Mouse (Mus musculus) urinary bladder, postnatal 10 days (tissue): ENCODE data around the gene Cnga4.
"Not testable (repeated sequence)": the region's sequence is repeated elsewhere in the genome, so short reads cannot be mapped to it uniquely, and the experiment has no call there.

ENCODE experiments used
- DNase-seq: peaks from one replicate; pipeline ENCODE4 v3.0.0; 2022; ENCODE audit warnings: low spot score

Gene Cnga4

GRCm38 (mm10) chr7:105416529-105416928 is 12.2 kb downstream of the Cnga4 start:
- no peak for DNase-seq

GRCm38 (mm10) chr7:105418106-105418505 is 13.7 kb downstream of the Cnga4 start:
- DNase-seq: no peak

- DNase-seq: no peak
Observed at GRCm38 (mm10) chr7:105420903-105421302, 16.5 kb downstream of the Cnga4 start.

- DNase-seq: no peak
Observed at GRCm38 (mm10) chr7:105424368-105424767, 20.0 kb downstream of the Cnga4 start.

- no peak for DNase-seq
Observed at GRCm38 (mm10) chr7:105425424-105426043, 21.2 kb downstream of the Cnga4 start, which contains the start of gene Cckbr. Cckbr (plus strand) TSS chr7:105425731.

- DNase-seq: no peak
Observed at GRCm38 (mm10) chr7:105426051-105426450, 21.7 kb downstream of the Cnga4 start.

GRCm38 (mm10) chr7:105432058-105432457 is 27.7 kb downstream of the Cnga4 start:
- no peak for DNase-seq

GRCm38 (mm10) chr7:105433859-105434258 is 29.5 kb downstream of the Cnga4 start:
- no peak for DNase-seq

- DNase-seq: no peak
Observed at GRCm38 (mm10) chr7:105434798-105435197, 30.4 kb downstream of the Cnga4 start.

GRCm38 (mm10) chr7:105437979-105438772 is 33.8 kb downstream of the Cnga4 start:
- DNase-seq: no peak

GRCm38 (mm10) chr7:105441426-105441825 is 37.1 kb downstream of the Cnga4 start:
- no peak for DNase-seq

- DNase-seq: no peak
Observed at GRCm38 (mm10) chr7:105445076-105445475, 40.7 kb downstream of the Cnga4 start.

GRCm38 (mm10) chr7:105453345-105453744 is 49.0 kb downstream of the Cnga4 start:
- DNase-seq: not testable (repeated sequence)
